12 mouse cellular contexts compared by ENCODE assay signal in genomic region chr10:71049294-71049693, GRCm38 (mm10).
A peak's percentile ranks its signal among the peaks of the same experiment; 100 is the strongest.
DNase-seq lines count a peak whose midpoint lies in the region; ATAC-seq lines count a peak whose summit lies in the region.
"Had no signal": no experiment of that assay in that cellular context is flagged by ENCODE, and none has a peak within 500 bp of the region (broad histone marks: within the 10 kb centered on the region; RNA-seq: fewer than 3 reads in every experiment).

No protein-coding gene starts in this region.

- no peak overlapping the region for H3K4me2 ChIP-seq in kidney, embryonic 14.5 days (replicated peaks; ENCODE audit: low read depth, low read length)
- H3K4me2 ChIP-seq in heart, embryonic 16.5 days (ENCODE audit: low read depth, low read length): no peak overlapping the region
- H3K4me2 ChIP-seq: hindbrain, embryonic 14.5 days had no signal

- peaks cover 11% of the 10 kb centered on the region; the same call in 1 of the 2 replicates for H3K4me1 ChIP-seq in kidney, embryonic 14.5 days (ENCODE audit: control insufficient read depth, insufficient read depth, low read length)
- H3K4me1 ChIP-seq in heart, embryonic 16.5 days (ENCODE audit: control insufficient read depth, insufficient read depth, low read length): peaks cover 16% of the 10 kb centered on the region
- no peaks in the 10 kb centered on the region for H3K4me1 ChIP-seq in embryonic facial prominence, embryonic 10.5 days

- WGBS in kidney, embryonic 14.5 days: 83% methylated on average over 17 of the region's 17 CpGs
- 68% methylated on average over 17 of the region's 17 CpGs for WGBS in heart, embryonic 16.5 days
- 90% methylated on average over 17 of the region's 17 CpGs for WGBS in embryonic facial prominence, embryonic 10.5 days

- DNase-seq in kidney, postnatal 10 days: peak; percentile 49
- peak; percentile 15 for DNase-seq in adrenal gland, postnatal 25 days
- peak; percentile 59 for DNase-seq in lung, postnatal 36 days
- no peak for DNase-seq in embryonic facial prominence, embryonic 10.5 days (ENCODE audit: low spot score)
- no peak for DNase-seq in thymus, postnatal 10 days (ENCODE audit: low spot score in 2 of 2)
- DNase-seq: cerebellum, postnatal 10 days; right cerebral cortex, adult 18-20 months had no signal

- H3K9me3 ChIP-seq in kidney, embryonic 14.5 days (ENCODE audit: control insufficient read depth, low read length): no peaks in the 10 kb centered on the region
- H3K9me3 ChIP-seq in heart, embryonic 16.5 days (replicated peaks; ENCODE audit: control insufficient read depth, low read length): no peaks in the 10 kb centered on the region
- no peaks in the 10 kb centered on the region for H3K9me3 ChIP-seq in embryonic facial prominence, embryonic 10.5 days

- no peak for ATAC-seq in kidney, embryonic 14.5 days (ENCODE audit: low FRiP score, low TSS enrichment)
- no peak for ATAC-seq in heart, embryonic 16.5 days (replicated peaks; ENCODE audit: extremely low read depth, insufficient read depth, low FRiP score)
- no peak for ATAC-seq in erythroid progenitor cell, adult 5-6 weeks (replicated peaks; ENCODE audit: low FRiP score, poor library complexity, severe bottlenecking)

- H3K4me3 ChIP-seq in kidney, embryonic 14.5 days (ENCODE audit: low read length): no peak overlapping the region
- H3K4me3 ChIP-seq in heart, embryonic 16.5 days (ENCODE audit: low read length): no peak overlapping the region
- no peak overlapping the region for H3K4me3 ChIP-seq in embryonic facial prominence, embryonic 10.5 days

- H3K27ac ChIP-seq in kidney, embryonic 14.5 days (ENCODE audit: low read depth, low read length): no peak overlapping the region
- 0 out of 2 replicates have a peak overlapping the region, but pooled peaks have one; percentile 4 for H3K27ac ChIP-seq in heart, embryonic 16.5 days (ENCODE audit: low read length)
- H3K27ac ChIP-seq in embryonic facial prominence, embryonic 10.5 days (replicated peaks): no peak overlapping the region
- H3K27ac ChIP-seq: hindbrain, embryonic 14.5 days had no signal

- no peaks in the 10 kb centered on the region for H3K27me3 ChIP-seq in kidney, embryonic 14.5 days (ENCODE audit: control insufficient read depth, insufficient read depth, low read length)
- no peaks in the 10 kb centered on the region for H3K27me3 ChIP-seq in heart, embryonic 16.5 days (ENCODE audit: control insufficient read depth, insufficient read depth, low read length)
- no peaks in the 10 kb centered on the region for H3K27me3 ChIP-seq in embryonic facial prominence, embryonic 10.5 days (replicated peaks; ENCODE audit: low read depth, poor library complexity, severe bottlenecking)
- H3K27me3 ChIP-seq: CH12.LX had no signal

- 0 out of 2 replicates have a peak, but pooled peaks cover 3% of the 10 kb centered on the region for H3K36me3 ChIP-seq in kidney, embryonic 14.5 days (ENCODE audit: control insufficient read depth, insufficient read depth, low read length)
- H3K36me3 ChIP-seq in heart, embryonic 16.5 days (ENCODE audit: control insufficient read depth, insufficient read depth): peaks cover 4% of the 10 kb centered on the region; the same call in 1 of the 2 replicates
- no peaks in the 10 kb centered on the region for H3K36me3 ChIP-seq in embryonic facial prominence, embryonic 10.5 days (replicated peaks)

- H3K9ac ChIP-seq in kidney, embryonic 14.5 days (ENCODE audit: low read depth, low read length): no peak overlapping the region
- H3K9ac ChIP-seq in heart, embryonic 16.5 days (ENCODE audit: low read length): no peak overlapping the region
- H3K9ac ChIP-seq: hindbrain, embryonic 14.5 days had no signal

Comparison
In these comparisons a context has a peak if more than half of its experiments do, and no peak if none do; other contexts are left out.
1. DNase-seq: peak in kidney, postnatal 10 days (single experiment), adrenal gland, postnatal 25 days (single experiment) and lung, postnatal 36 days (single experiment); none in embryonic facial prominence, embryonic 10.5 days (single experiment) and thymus, postnatal 10 days (0 of 2).